Mouse (Mus musculus) MEL (cell line): ENCODE measurements around the gene Trim16. TPM values are rescaled to one million over a fixed set of nuclear protein-coding genes. Genes with fewer than 3 reads are reported as not detected.

Source experiments
- DNase-seq: peaks from one replicate; pipeline ENCODE4 v3.0.0; 2011; ENCODE audit warnings: low read depth, low spot score
- H3K27ac ChIP-seq: 2 replicates; pipeline ENCODE4 v1.5.1; 2012; ENCODE audit warnings: low read depth, mild to moderate bottlenecking, control low read depth, low read length, moderate library complexity; ENCODE audit not compliant: control insufficient read depth
- H3K27me3 ChIP-seq, 2 experiments: fragments of 150-350 bp in 1 of 2; sonication (generic) in 1 of 2; 2 replicates each; pipeline ENCODE4 v1.6.1; 2012; ENCODE audit warnings: low read length in 2 of 2, mild to moderate bottlenecking in 2 of 2, improper control_type of control experiment in 1 of 2, moderate library complexity in 1 of 2; ENCODE audit not compliant: insufficient read depth in 2 of 2, control insufficient read depth in 1 of 2
- H3K36me3 ChIP-seq, 2 experiments: 2 replicates each; pipeline ENCODE4 v1.6.1; 2012 to 2014; ENCODE audit warnings: low read length in 2 of 2, improper control_type of control experiment in 1 of 2, inconsistent platforms in 1 of 2, mild to moderate bottlenecking in 1 of 2; ENCODE audit not compliant: insufficient read depth in 2 of 2, control insufficient read depth in 1 of 2
- H3K4me1 ChIP-seq, 2 experiments: fragments of 150-350 bp in 1 of 2; sonication (generic) in 1 of 2; 2 replicates each; pipeline ENCODE4 v1.6.1; 2012; ENCODE audit warnings: low read length in 2 of 2, improper control_type of control experiment in 1 of 2, mild to moderate bottlenecking in 1 of 2; ENCODE audit not compliant: insufficient read depth in 2 of 2, control insufficient read depth in 1 of 2
- H3K4me3 ChIP-seq, 2 experiments: fragments of 150-350 bp in 1 of 2; sonication (generic) in 1 of 2; 2 replicates each; pipeline ENCODE4 v1.5.1; 2012; ENCODE audit warnings: low read depth in 2 of 2, low read length in 2 of 2, mild to moderate bottlenecking in 2 of 2, moderate library complexity in 2 of 2, control low read depth in 1 of 2, improper control_type of control experiment in 1 of 2; ENCODE audit not compliant: control insufficient read depth in 1 of 2, insufficient read depth in 1 of 2
- H3K79me2 ChIP-seq: 2 replicates; pipeline ENCODE4 v1.6.1; 2012; ENCODE audit warnings: mild to moderate bottlenecking, low read length, moderate library complexity; ENCODE audit not compliant: control insufficient read depth, poor library complexity, insufficient read depth
- H3K9ac ChIP-seq: 2 replicates; pipeline ENCODE4 v1.6.1; 2012; ENCODE audit warnings: low read depth, mild to moderate bottlenecking, control low read depth, low read length, moderate library complexity; ENCODE audit not compliant: control insufficient read depth, poor library complexity, severe bottlenecking
- H3K9me3 ChIP-seq: fragments of 150-350 bp; sonication (generic); replicated peaks from 2 replicates; pipeline ENCODE4 v1.6.1; 2012; ENCODE audit warnings: mild to moderate bottlenecking, low read length, improper control_type of control experiment, moderate library complexity; ENCODE audit not compliant: insufficient read depth
- CHD2 ChIP-seq: IDR thresholded peaks from 2 replicates; pipeline ENCODE4 v1.6.1; 2011; ENCODE audit warnings: low read length, improper control_type of control experiment
- CTCF ChIP-seq, 3 experiments: IDR thresholded peaks in 2 of 3; conservative IDR thresholded peaks in 1 of 3; 2 replicates each; pipeline ENCODE4 v1.5.1; 2011 to 2012; ENCODE audit warnings: low read length in 3 of 3, low read depth in 2 of 3, mild to moderate bottlenecking in 2 of 3, improper control_type of control experiment in 1 of 3, inconsistent platforms in 1 of 3, mixed read lengths in 1 of 3, moderate library complexity in 1 of 3; ENCODE audit not compliant: control insufficient read depth in 1 of 3, insufficient read depth in 1 of 3, poor library complexity in 1 of 3, severe bottlenecking in 1 of 3
- ELF1 ChIP-seq: IDR thresholded peaks from 2 replicates; pipeline ENCODE4 v1.6.1; 2014; ENCODE audit warnings: low read depth, mild to moderate bottlenecking, inconsistent platforms, low read length, improper control_type of control experiment, moderate library complexity
- EP300 ChIP-seq, 2 experiments: IDR thresholded peaks; 2 replicates each; pipeline ENCODE4 v1.6.1; 2011; ENCODE audit warnings: improper control_type of control experiment in 2 of 2, low read length in 2 of 2, low read depth in 1 of 2, mild to moderate bottlenecking in 1 of 2
- GABPA ChIP-seq: IDR thresholded peaks from 2 replicates; pipeline ENCODE4 v1.6.1; 2012; ENCODE audit warnings: low read depth, mild to moderate bottlenecking, inconsistent platforms, low read length, improper control_type of control experiment, moderate library complexity
- KAT2A ChIP-seq: conservative IDR thresholded peaks from 2 replicates; pipeline ENCODE4 v1.6.1; 2012; ENCODE audit warnings: low read depth, low read length, improper control_type of control experiment, inconsistent platforms
- NELFE ChIP-seq: IDR thresholded peaks from 2 replicates; pipeline ENCODE4 v1.6.1; 2011; ENCODE audit warnings: low read depth, low read length, improper control_type of control experiment
- NRF1 ChIP-seq: IDR thresholded peaks from 2 replicates; pipeline ENCODE4 v1.6.1; 2014; ENCODE audit warnings: low read depth, mild to moderate bottlenecking, inconsistent platforms, low read length, improper control_type of control experiment, moderate library complexity; ENCODE audit not compliant: poor library complexity, insufficient read depth, severe bottlenecking
- POLR2A ChIP-seq, 2 experiments: IDR thresholded peaks; 2 replicates each; pipeline ENCODE4 v1.6.1; 2011 to 2012; ENCODE audit warnings: low read length in 2 of 2, mild to moderate bottlenecking in 2 of 2, control low read depth in 1 of 2, improper control_type of control experiment in 1 of 2, low read depth in 1 of 2, moderate library complexity in 1 of 2; ENCODE audit not compliant: control insufficient read depth in 1 of 2, insufficient read depth in 1 of 2, poor library complexity in 1 of 2
- POLR2AphosphoS2 ChIP-seq: IDR thresholded peaks from 2 replicates; pipeline ENCODE4 v1.6.1; 2011; ENCODE audit warnings: low read length, improper control_type of control experiment
- POLR2AphosphoS5 ChIP-seq: IDR thresholded peaks from 2 replicates; pipeline ENCODE4 v1.6.1; 2012; ENCODE audit warnings: low read depth, borderline replicate concordance, mild to moderate bottlenecking, inconsistent platforms, low read length, moderate library complexity, mixed read lengths
- RCOR1 ChIP-seq: IDR thresholded peaks from 2 replicates; pipeline ENCODE4 v1.6.1; 2012; ENCODE audit warnings: low read depth, mild to moderate bottlenecking, inconsistent platforms, low read length, improper control_type of control experiment
- SIN3A ChIP-seq: IDR thresholded peaks from 2 replicates; pipeline ENCODE4 v1.6.1; 2012; ENCODE audit warnings: low read length, improper control_type of control experiment, inconsistent platforms
- SMC3 ChIP-seq: IDR thresholded peaks from 2 replicates; pipeline ENCODE4 v1.6.1; 2011; ENCODE audit warnings: low read depth, low read length, improper control_type of control experiment
- TAL1 ChIP-seq: IDR thresholded peaks from 2 replicates; pipeline ENCODE4 v1.6.1; 2012; ENCODE audit warnings: mild to moderate bottlenecking, inconsistent platforms, low read length, moderate library complexity, mixed read lengths
- TBP ChIP-seq: IDR thresholded peaks from 2 replicates; pipeline ENCODE4 v1.8.0; 2011; ENCODE audit warnings: low read depth, low read length, improper control_type of control experiment
- UBTF ChIP-seq: IDR thresholded peaks from 2 replicates; pipeline ENCODE4 v1.6.1; 2012; ENCODE audit warnings: low read depth, mild to moderate bottlenecking, inconsistent platforms, low read length, improper control_type of control experiment, moderate library complexity, borderline replicate concordance; ENCODE audit not compliant: insufficient read depth
- USF1 ChIP-seq: IDR thresholded peaks from 2 replicates; pipeline ENCODE4 v1.6.1; 2014; ENCODE audit warnings: low read depth, mild to moderate bottlenecking, inconsistent platforms, low read length, improper control_type of control experiment, moderate library complexity
- USF2 ChIP-seq, 2 experiments: IDR thresholded peaks; 2 replicates each; pipeline ENCODE4 v1.6.1; 2011 to 2012; ENCODE audit warnings: improper control_type of control experiment in 2 of 2, low read length in 2 of 2, borderline replicate concordance in 1 of 2, inconsistent platforms in 1 of 2, low read depth in 1 of 2, mild to moderate bottlenecking in 1 of 2; ENCODE audit not compliant: insufficient read depth in 1 of 2
- ZC3H11A ChIP-seq: IDR thresholded peaks from 2 replicates; pipeline ENCODE4 v1.6.1; 2012; ENCODE audit warnings: low read depth, mild to moderate bottlenecking, inconsistent platforms, low read length, improper control_type of control experiment
- ZMIZ1 ChIP-seq: IDR thresholded peaks from 2 replicates; pipeline ENCODE4 v1.6.1; 2012; ENCODE audit warnings: low read depth, mild to moderate bottlenecking, inconsistent platforms, low read length, improper control_type of control experiment, moderate library complexity
- ZNF384 ChIP-seq: IDR thresholded peaks from 2 replicates; pipeline ENCODE4 v1.6.1; 2012; ENCODE audit warnings: low read depth, mild to moderate bottlenecking, inconsistent platforms, low read length, improper control_type of control experiment
- polyA plus RNA-seq, 2 experiments: library from polyadenylated mRNA; stranded (reverse) in 1 of 2; unstranded in 1 of 2; fragments of >175 nt in 1 of 2; fragments of >200 nt in 1 of 2; gene quantifications; 2 replicates each; pipeline versions ENCODE4 v1.2.1 to v1.2.4; 2012; ENCODE audit warnings: low replicate concordance in 2 of 2, low read depth in 1 of 2; ENCODE audit not compliant: insufficient read length in 2 of 2, insufficient read depth in 1 of 2, missing spikeins in 1 of 2
- total RNA-seq: library from RNA; depleted of rRNA; stranded (reverse); fragments of 300-350 nt; gene quantifications from 2 replicates; pipeline ENCODE4 v1.2.3, GENCODE M21; 2012

Trim16 gene
- total and polyA plus RNA-seq, 3 experiments, result 3.1 to 5.5 TPM; not detected in 1

- H3K27ac ChIP-seq, result no peak overlapping the region
- no peaks in the 10 kb centered on the region for H3K79me2 ChIP-seq
- no peaks in the 10 kb centered on the region for H3K36me3 ChIP-seq
- no peak overlapping the region for H3K9ac ChIP-seq
- peaks cover 4 to 9% of the 10 kb centered on the region in 2 experiments for H3K27me3 ChIP-seq
- H3K9me3 ChIP-seq, result no peaks in the 10 kb centered on the region
- no peak for DNase-seq
- no peaks in the 10 kb centered on the region for H3K4me1 ChIP-seq
- no peak for TF ChIP-seq CTCF (IDR thresholded peaks at IDR 0.05 in 2 of 3, conservative IDR thresholded peaks at IDR 0.05 in 1 of 3; ENCODE audit: control insufficient read depth in 1 of 3, insufficient read depth in 1 of 3, low read depth in 2 of 3, low read length in 3 of 3, poor library complexity in 1 of 3, severe bottlenecking in 1 of 3)
- TF ChIP-seq ZNF384, result no peak
- TF ChIP-seq CHD2, result no peak
- TF ChIP-seq NRF1, result no peak
- TF ChIP-seq UBTF, result no peak
- TF ChIP-seq NELFE, result no peak
- no peak for TF ChIP-seq USF2 (IDR thresholded peaks at IDR 0.05; ENCODE audit: borderline replicate concordance in 1 of 2, insufficient read depth in 1 of 2, low read depth in 1 of 2, low read length in 2 of 2)
- no peak for TF ChIP-seq POLR2AphosphoS2
- no peak for TF ChIP-seq TAL1
- no peak for TF ChIP-seq GABPA
- no peak for TF ChIP-seq POLR2A (IDR thresholded peaks at IDR 0.05; ENCODE audit: control insufficient read depth in 1 of 2, insufficient read depth in 1 of 2, low read depth in 1 of 2, low read length in 2 of 2, poor library complexity in 1 of 2)
- TF ChIP-seq SIN3A, result no peak
- TF ChIP-seq POLR2AphosphoS5, result no peak
- no peak for TF ChIP-seq USF1
- TF ChIP-seq EP300 (IDR thresholded peaks at IDR 0.05; ENCODE audit: low read depth in 1 of 2, low read length in 2 of 2), result no peak
- TF ChIP-seq ZC3H11A, result no peak
- no peak for TF ChIP-seq TBP
- no peak for TF ChIP-seq ZMIZ1
- no peak for TF ChIP-seq RCOR1
- TF ChIP-seq ELF1, result no peak
- no peak overlapping the region for H3K4me3 ChIP-seq
Observed at GRCm38 (mm10) chr11:62865562-62865961, 45.5 kb downstream of the Trim16 start.

DNA sequence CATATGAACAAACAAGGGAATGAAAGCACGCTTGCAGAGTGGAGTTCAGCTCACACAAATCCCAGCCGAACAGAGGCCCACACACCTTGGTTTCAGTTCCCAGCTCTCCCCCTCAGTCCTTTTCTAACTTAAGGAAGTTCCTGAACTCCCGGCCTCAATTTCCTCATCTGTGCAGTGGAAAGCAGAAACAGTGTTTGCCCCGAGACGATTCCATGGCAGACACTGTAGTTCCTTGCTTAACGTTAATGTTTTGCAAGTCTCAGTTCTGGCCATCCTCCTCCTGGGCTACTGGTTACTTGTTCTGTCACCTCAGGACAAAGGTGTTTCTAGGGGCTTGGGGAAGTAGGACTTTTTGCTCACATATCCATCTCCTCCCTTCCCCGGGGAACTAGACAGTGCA is 46.7 kb downstream of the Trim16 start:
- no peaks in the 10 kb centered on the region for H3K36me3 ChIP-seq
- no peak for DNase-seq
- no peak overlapping the region for H3K27ac ChIP-seq
- no peaks in the 10 kb centered on the region for H3K9me3 ChIP-seq
- H3K4me3 ChIP-seq, result no peak overlapping the region
- no peaks in the 10 kb centered on the region for H3K4me1 ChIP-seq
- peaks cover 1 to 6% of the 10 kb centered on the region in 2 experiments; a peak in 3 of 4 replicates for H3K27me3 ChIP-seq
- H3K9ac ChIP-seq, result no peak overlapping the region
- TF ChIP-seq SMC3 (no peak), KAT2A (no peak), POLR2AphosphoS5 (no peak), ELF1 (no peak), POLR2A (IDR thresholded peaks at IDR 0.05; ENCODE audit: control insufficient read depth in 1 of 2, insufficient read depth in 1 of 2, low read depth in 1 of 2, low read length in 2 of 2, poor library complexity in 1 of 2) (no peak)
- no peaks in the 10 kb centered on the region for H3K79me2 ChIP-seq
